Mouse (Mus musculus): ENCODE results near the gene Rnf157. TPM values are rescaled to one million over a fixed set of nuclear protein-coding genes. Genes with fewer than 3 reads are reported as not detected.

Gene Rnf157
- polyA plus RNA-seq, 1 experiment from 2014 or later: 25.2 TPM

- WGBS: 81% methylated on average over 12 of the region's 12 CpGs
- Histone ChIP-seq H3K27ac (0 out of 2 replicates have a peak overlapping the region, but pooled peaks have one; percentile 17), H3K27me3 (no peaks in the 10 kb centered on the region), H3K9me3 (no peaks in the 10 kb centered on the region), H3K9ac (replicated peaks) (no peak overlapping the region), H3K4me3 (replicated peaks) (no peak overlapping the region), H3K36me3 (peaks cover 98% of the 10 kb centered on the region), H3K4me1 (replicated peaks) (no peaks in the 10 kb centered on the region), H3K4me2 (no peak overlapping the region)
- ATAC-seq (ENCODE audit: insufficient number of reproducible peaks, insufficient read depth, low FRiP score, low TSS enrichment, low read depth): 0 out of 2 replicates have a peak, but pooled peaks have one; percentile 14
Measured at GRCm38 (mm10) chr11:116293538-116294137, 119.2 kb downstream of the Rnf157 start.

- 92% methylated on average over 13 of the region's 13 CpGs for WGBS
- Histone ChIP-seq H3K36me3 (peaks cover 98% of the 10 kb centered on the region), H3K27ac (no peak overlapping the region), H3K4me2 (no peak overlapping the region), H3K4me3 (replicated peaks) (no peak overlapping the region), H3K9me3 (no peaks in the 10 kb centered on the region), H3K4me1 (replicated peaks) (no peaks in the 10 kb centered on the region), H3K27me3 (no peaks in the 10 kb centered on the region), H3K9ac (replicated peaks) (no peak overlapping the region)
- no peak for ATAC-seq (ENCODE audit: insufficient number of reproducible peaks, insufficient read depth, low FRiP score, low TSS enrichment, low read depth)
Measured at GRCm38 (mm10) chr11:116292401-116292800, 120.4 kb downstream of the Rnf157 start.

- H3K4me2 ChIP-seq: no peak overlapping the region
- ATAC-seq (ENCODE audit: insufficient number of reproducible peaks, insufficient read depth, low FRiP score, low TSS enrichment, low read depth): no peak
- no peaks in the 10 kb centered on the region for H3K4me1 ChIP-seq (replicated peaks)
- peaks cover 5% of the 10 kb centered on the region for H3K27me3 ChIP-seq
- H3K9ac ChIP-seq (replicated peaks): no peak overlapping the region
- 71% methylated on average over 8 of the region's 8 CpGs for WGBS
- no peak overlapping the region for H3K27ac ChIP-seq
- H3K9me3 ChIP-seq: no peaks in the 10 kb centered on the region
- H3K36me3 ChIP-seq: peaks cover 82% of the 10 kb centered on the region
- no peak overlapping the region for H3K4me3 ChIP-seq (replicated peaks)
Measured at GRCm38 (mm10) chr11:116290556-116290955, 122.3 kb downstream of the Rnf157 start.

- peaks cover 51% of the 10 kb centered on the region for H3K36me3 ChIP-seq
Measured at GRCm38 (mm10) chr11:116287351-116287750, 125.5 kb downstream of the Rnf157 start.

More at GRCm38 (mm10) chr11:116287351-116287750, 125.5 kb downstream of the Rnf157 start:
- Histone ChIP-seq H3K27me3 (peaks cover 37% of the 10 kb centered on the region), H3K4me2 (no peak overlapping the region), H3K27ac (no peak overlapping the region), H3K4me1 (replicated peaks) (peaks cover 9% of the 10 kb centered on the region), H3K9ac (replicated peaks) (no peak overlapping the region), H3K4me3 (replicated peaks) (no peak overlapping the region), H3K9me3 (0 out of 2 replicates have a peak, but pooled peaks cover 5% of the 10 kb centered on the region)
- no peak for ATAC-seq (ENCODE audit: insufficient number of reproducible peaks, insufficient read depth, low FRiP score, low TSS enrichment, low read depth)
- 77% methylated on average over 5 of the region's 5 CpGs for WGBS

Other genes with a start within 250 kb of the Rnf157 start
- 54.0 and 60.3 TPM in 2 replicates for gene Fbf1, start 244.9 kb downstream of the Rnf157 start, polyA plus RNA-seq (2016; fragmentation: Nextera tagmentation; extraction: Ambion mirVana)
- 64.7 and 71.3 TPM in 2 replicates for gene Ten1, start 214.2 kb downstream of the Rnf157 start, polyA plus RNA-seq (2016; fragmentation: Nextera tagmentation; extraction: Ambion mirVana)
- 18.1 and 21.2 TPM in 2 replicates for gene Acox1, start 214.0 kb downstream of the Rnf157 start, polyA plus RNA-seq (2016; fragmentation: Nextera tagmentation; extraction: Ambion mirVana)
- 2.4 and 3.3 TPM in 2 replicates for gene Evpl, start 175.0 kb downstream of the Rnf157 start, polyA plus RNA-seq (2016; fragmentation: Nextera tagmentation; extraction: Ambion mirVana)
- 110 and 112 TPM in 2 replicates for gene Srp68, start 138.8 kb downstream of the Rnf157 start, polyA plus RNA-seq (2016; fragmentation: Nextera tagmentation; extraction: Ambion mirVana)
- gene Galr2, start 132.1 kb downstream of the Rnf157 start, polyA plus RNA-seq (2016; fragmentation: Nextera tagmentation; extraction: Ambion mirVana): 0.20 TPM in 1 of 2 replicates, not detected in the other
- gene Exoc7, start 105.8 kb downstream of the Rnf157 start, polyA plus RNA-seq (2016; fragmentation: Nextera tagmentation; extraction: Ambion mirVana): 77.6 and 82.8 TPM in 2 replicates
- gene Foxj1, start 77.6 kb downstream of the Rnf157 start, polyA plus RNA-seq (2016; fragmentation: Nextera tagmentation; extraction: Ambion mirVana): 0.18 TPM in 2 replicates
- 36.6 and 48.4 TPM in 2 replicates for gene Ubald2, start 21.1 kb upstream of the Rnf157 start, polyA plus RNA-seq (2016; fragmentation: Nextera tagmentation; extraction: Ambion mirVana)
- 0.35 TPM in 2 replicates for gene Qrich2, start 53.2 kb upstream of the Rnf157 start, polyA plus RNA-seq (2016; fragmentation: Nextera tagmentation; extraction: Ambion mirVana)
- 186 and 199 TPM in 2 replicates for gene Prpsap1, start 81.2 kb upstream of the Rnf157 start, polyA plus RNA-seq (2016; fragmentation: Nextera tagmentation; extraction: Ambion mirVana)
- 1.4 and 1.8 TPM in 2 replicates for gene Sphk1, start 117.9 kb upstream of the Rnf157 start, polyA plus RNA-seq (2016; fragmentation: Nextera tagmentation; extraction: Ambion mirVana)
- 14.8 and 21.7 TPM in 2 replicates for gene Ube2o, start 168.4 kb upstream of the Rnf157 start, polyA plus RNA-seq (2016; fragmentation: Nextera tagmentation; extraction: Ambion mirVana)
- not detected in 2 replicates for gene Aanat, start 173.4 kb upstream of the Rnf157 start, polyA plus RNA-seq (2016; fragmentation: Nextera tagmentation; extraction: Ambion mirVana)
- 4.1 and 5.1 TPM in 2 replicates for gene Rhbdf2, start 214.0 kb upstream of the Rnf157 start, polyA plus RNA-seq (2016; fragmentation: Nextera tagmentation; extraction: Ambion mirVana)
- gene Prcd, start 240.5 kb upstream of the Rnf157 start, polyA plus RNA-seq (2016; fragmentation: Nextera tagmentation; extraction: Ambion mirVana): 0.45 and 0.63 TPM in 2 replicates
- gene Cygb, start 241.3 kb upstream of the Rnf157 start, polyA plus RNA-seq (2016; fragmentation: Nextera tagmentation; extraction: Ambion mirVana): 3.1 and 3.6 TPM in 2 replicates

Measured in limb, embryonic 12.5 days (tissue).